Mouse (Mus musculus) MEL (cell line): ENCODE results near the gene Cnksr1. TPM values are rescaled to one million over a fixed set of nuclear protein-coding genes. Genes with fewer than 3 reads are reported as not detected.

Source experiments
- DNase-seq: peaks from one replicate; pipeline ENCODE4 v3.0.0; 2011; ENCODE audit warnings: low read depth, low spot score
- H3K27ac ChIP-seq: 2 replicates; pipeline ENCODE4 v1.5.1; 2012; ENCODE audit warnings: low read depth, mild to moderate bottlenecking, control low read depth, low read length, moderate library complexity; ENCODE audit not compliant: control insufficient read depth
- H3K27me3 ChIP-seq, 2 experiments: fragments of 150-350 bp in 1 of 2; sonication (generic) in 1 of 2; 2 replicates each; pipeline ENCODE4 v1.6.1; 2012; ENCODE audit warnings: low read length in 2 of 2, mild to moderate bottlenecking in 2 of 2, improper control_type of control experiment in 1 of 2, moderate library complexity in 1 of 2; ENCODE audit not compliant: insufficient read depth in 2 of 2, control insufficient read depth in 1 of 2
- H3K36me3 ChIP-seq, 2 experiments: 2 replicates each; pipeline ENCODE4 v1.6.1; 2012 to 2014; ENCODE audit warnings: low read length in 2 of 2, improper control_type of control experiment in 1 of 2, inconsistent platforms in 1 of 2, mild to moderate bottlenecking in 1 of 2; ENCODE audit not compliant: insufficient read depth in 2 of 2, control insufficient read depth in 1 of 2
- H3K4me1 ChIP-seq, 2 experiments: fragments of 150-350 bp in 1 of 2; sonication (generic) in 1 of 2; 2 replicates each; pipeline ENCODE4 v1.6.1; 2012; ENCODE audit warnings: low read length in 2 of 2, improper control_type of control experiment in 1 of 2, mild to moderate bottlenecking in 1 of 2; ENCODE audit not compliant: insufficient read depth in 2 of 2, control insufficient read depth in 1 of 2
- H3K4me3 ChIP-seq, 2 experiments: fragments of 150-350 bp in 1 of 2; sonication (generic) in 1 of 2; 2 replicates each; pipeline ENCODE4 v1.5.1; 2012; ENCODE audit warnings: low read depth in 2 of 2, low read length in 2 of 2, mild to moderate bottlenecking in 2 of 2, moderate library complexity in 2 of 2, control low read depth in 1 of 2, improper control_type of control experiment in 1 of 2; ENCODE audit not compliant: control insufficient read depth in 1 of 2, insufficient read depth in 1 of 2
- H3K79me2 ChIP-seq: 2 replicates; pipeline ENCODE4 v1.6.1; 2012; ENCODE audit warnings: mild to moderate bottlenecking, low read length, moderate library complexity; ENCODE audit not compliant: control insufficient read depth, poor library complexity, insufficient read depth
- H3K9ac ChIP-seq: 2 replicates; pipeline ENCODE4 v1.6.1; 2012; ENCODE audit warnings: low read depth, mild to moderate bottlenecking, control low read depth, low read length, moderate library complexity; ENCODE audit not compliant: control insufficient read depth, poor library complexity, severe bottlenecking
- H3K9me3 ChIP-seq: fragments of 150-350 bp; sonication (generic); replicated peaks from 2 replicates; pipeline ENCODE4 v1.6.1; 2012; ENCODE audit warnings: mild to moderate bottlenecking, low read length, improper control_type of control experiment, moderate library complexity; ENCODE audit not compliant: insufficient read depth
- CHD1 ChIP-seq: IDR thresholded peaks from 2 replicates; pipeline ENCODE4 v1.6.1; 2012; ENCODE audit warnings: low read depth, mild to moderate bottlenecking, inconsistent platforms, low read length, improper control_type of control experiment
- CHD2 ChIP-seq: IDR thresholded peaks from 2 replicates; pipeline ENCODE4 v1.6.1; 2011; ENCODE audit warnings: low read length, improper control_type of control experiment
- E2F4 ChIP-seq: IDR thresholded peaks from 2 replicates; pipeline ENCODE4 v1.6.1; 2011; ENCODE audit warnings: low read depth, low read length, improper control_type of control experiment, borderline replicate concordance
- ELF1 ChIP-seq: IDR thresholded peaks from 2 replicates; pipeline ENCODE4 v1.6.1; 2014; ENCODE audit warnings: low read depth, mild to moderate bottlenecking, inconsistent platforms, low read length, improper control_type of control experiment, moderate library complexity
- EP300 ChIP-seq, 2 experiments: IDR thresholded peaks; 2 replicates each; pipeline ENCODE4 v1.6.1; 2011; ENCODE audit warnings: improper control_type of control experiment in 2 of 2, low read length in 2 of 2, low read depth in 1 of 2, mild to moderate bottlenecking in 1 of 2
- ETS1 ChIP-seq: IDR thresholded peaks from 2 replicates; pipeline ENCODE4 v1.6.1; 2012; ENCODE audit warnings: low read depth, mild to moderate bottlenecking, inconsistent platforms, low read length, improper control_type of control experiment, moderate library complexity
- GATA1 ChIP-seq: IDR thresholded peaks from 2 replicates; pipeline ENCODE4 v1.6.1; 2011; ENCODE audit warnings: low read depth, low read length, improper control_type of control experiment
- HCFC1 ChIP-seq: IDR thresholded peaks from 2 replicates; pipeline ENCODE4 v1.6.1; 2012; ENCODE audit warnings: low read depth, mild to moderate bottlenecking, inconsistent platforms, low read length, improper control_type of control experiment, moderate library complexity
- JUND ChIP-seq: IDR thresholded peaks from 2 replicates; pipeline ENCODE4 v1.6.1; 2011; ENCODE audit warnings: low read depth, mild to moderate bottlenecking, improper control_type of control experiment, low read length
- MAFK ChIP-seq: IDR thresholded peaks from 2 replicates; pipeline ENCODE4 v1.6.1; 2011; ENCODE audit warnings: low read depth, mild to moderate bottlenecking, low read length, improper control_type of control experiment, borderline replicate concordance
- MAX ChIP-seq: IDR thresholded peaks from 2 replicates; pipeline ENCODE4 v1.6.1; 2011; ENCODE audit warnings: low read length, improper control_type of control experiment
- MAZ ChIP-seq: IDR thresholded peaks from 2 replicates; pipeline ENCODE4 v1.6.1; 2012; ENCODE audit warnings: low read depth, mild to moderate bottlenecking, inconsistent platforms, low read length, improper control_type of control experiment
- MXI1 ChIP-seq: IDR thresholded peaks from 2 replicates; pipeline ENCODE4 v1.6.1; 2011; ENCODE audit warnings: mild to moderate bottlenecking, low read depth, low read length, improper control_type of control experiment
- MYC ChIP-seq: IDR thresholded peaks from 2 replicates; pipeline ENCODE4 v1.6.1; 2011; ENCODE audit warnings: low read depth, mild to moderate bottlenecking, low read length, improper control_type of control experiment, moderate library complexity
- NELFE ChIP-seq: IDR thresholded peaks from 2 replicates; pipeline ENCODE4 v1.6.1; 2011; ENCODE audit warnings: low read depth, low read length, improper control_type of control experiment
- POLR2A ChIP-seq, 2 experiments: IDR thresholded peaks; 2 replicates each; pipeline ENCODE4 v1.6.1; 2011 to 2012; ENCODE audit warnings: low read length in 2 of 2, mild to moderate bottlenecking in 2 of 2, control low read depth in 1 of 2, improper control_type of control experiment in 1 of 2, low read depth in 1 of 2, moderate library complexity in 1 of 2; ENCODE audit not compliant: control insufficient read depth in 1 of 2, insufficient read depth in 1 of 2, poor library complexity in 1 of 2
- POLR2AphosphoS2 ChIP-seq: IDR thresholded peaks from 2 replicates; pipeline ENCODE4 v1.6.1; 2011; ENCODE audit warnings: low read length, improper control_type of control experiment
- RCOR1 ChIP-seq: IDR thresholded peaks from 2 replicates; pipeline ENCODE4 v1.6.1; 2012; ENCODE audit warnings: low read depth, mild to moderate bottlenecking, inconsistent platforms, low read length, improper control_type of control experiment
- SIN3A ChIP-seq: IDR thresholded peaks from 2 replicates; pipeline ENCODE4 v1.6.1; 2012; ENCODE audit warnings: low read length, improper control_type of control experiment, inconsistent platforms
- TCF12 ChIP-seq: IDR thresholded peaks from 2 replicates; pipeline ENCODE4 v1.6.1; 2014; ENCODE audit warnings: low read depth, mild to moderate bottlenecking, inconsistent platforms, low read length, improper control_type of control experiment, moderate library complexity
- ZC3H11A ChIP-seq: IDR thresholded peaks from 2 replicates; pipeline ENCODE4 v1.6.1; 2012; ENCODE audit warnings: low read depth, mild to moderate bottlenecking, inconsistent platforms, low read length, improper control_type of control experiment
- polyA plus RNA-seq, 2 experiments: library from polyadenylated mRNA; stranded (reverse) in 1 of 2; unstranded in 1 of 2; fragments of >175 nt in 1 of 2; fragments of >200 nt in 1 of 2; gene quantifications; 2 replicates each; pipeline versions ENCODE4 v1.2.1 to v1.2.4; 2012; ENCODE audit warnings: low replicate concordance in 2 of 2, low read depth in 1 of 2; ENCODE audit not compliant: insufficient read length in 2 of 2, insufficient read depth in 1 of 2, missing spikeins in 1 of 2
- total RNA-seq: library from RNA; depleted of rRNA; stranded (reverse); fragments of 300-350 nt; gene quantifications from 2 replicates; pipeline ENCODE4 v1.2.3, GENCODE M21; 2012

Cnksr1 gene
- total and polyA plus RNA-seq, 3 experiments: 0.07 TPM; not detected in 2

GRCm38 (mm10) chr4:134284942-134285341, 46.7 kb upstream of the Cnksr1 start:
- H3K79me2 ChIP-seq: peaks cover 15% of the 10 kb centered on the region
- peak; percentile 91 for DNase-seq
- TF ChIP-seq HCFC1: 0 out of 2 replicates have a peak, but pooled peaks have one; percentile 45
- TF ChIP-seq MAX: 0 out of 2 replicates have a peak, but pooled peaks have one; percentile 23
- TF ChIP-seq MAZ: 0 out of 2 replicates have a peak, but pooled peaks have one; percentile 19
- no peak for TF ChIP-seq E2F4
- TF ChIP-seq ELF1: 0 out of 2 replicates have a peak, but pooled peaks have one; percentile 44
- no peak for TF ChIP-seq JUND
- peak; percentile 50 for TF ChIP-seq POLR2AphosphoS2
- peak; percentile 33; the same call in 1 of the 2 replicates for TF ChIP-seq MAFK
- peak; percentile 60 for TF ChIP-seq GATA1
- no peak for TF ChIP-seq ZC3H11A
- TF ChIP-seq MXI1: peak; percentile 66
- TF ChIP-seq MYC: peak; percentile 80; the same call in 1 of the 2 replicates
- peak; percentile 84 for TF ChIP-seq SIN3A
- peak; percentile 29; the same call in 1 of the 2 replicates for TF ChIP-seq NELFE
- TF ChIP-seq EP300 (IDR thresholded peaks at IDR 0.05; ENCODE audit: low read depth in 1 of 2, low read length in 2 of 2): peak in 1 of 2 experiments; percentile 46; a peak in 2 of 4 replicates
- peak; percentile 31; the same call in 1 of the 2 replicates for TF ChIP-seq TCF12
- TF ChIP-seq RCOR1: peak; percentile 37; the same call in 1 of the 2 replicates
- peak; percentile 70 for TF ChIP-seq ETS1
- TF ChIP-seq CHD1: no peak; the same call in 1 of the 2 replicates
- TF ChIP-seq CHD2: no peak
- peak in 1 of 2 experiments; percentile 51; a peak in 2 of 4 replicates for TF ChIP-seq POLR2A (IDR thresholded peaks at IDR 0.05; ENCODE audit: control insufficient read depth in 1 of 2, insufficient read depth in 1 of 2, low read depth in 1 of 2, low read length in 2 of 2, poor library complexity in 1 of 2)
- peak overlapping the region; percentile 73 for H3K27ac ChIP-seq
- no peak overlapping the region for H3K9ac ChIP-seq
- no peaks in the 10 kb centered on the region for H3K9me3 ChIP-seq
- peaks cover 2 to 21% of the 10 kb centered on the region in 2 experiments; a peak in 3 of 4 replicates for H3K4me1 ChIP-seq
- H3K4me3 ChIP-seq: no peak overlapping the region
- H3K36me3 ChIP-seq: peaks cover 11 to 24% of the 10 kb centered on the region in 2 experiments
- H3K27me3 ChIP-seq: no peaks in the 10 kb centered on the region
